Mouse (Mus musculus) brain, embryonic 14.5 days (tissue): ENCODE results near the gene Zfp507.

Source experiments
- CTCF ChIP-seq: fragments of 200-500 bp; IDR thresholded peaks from 2 replicates; pipeline ENCODE4 v1.5.1; 2012; ENCODE audit warnings: inconsistent platforms, mild to moderate bottlenecking, moderate library complexity, borderline replicate concordance; ENCODE audit not compliant: insufficient read depth, insufficient read length; ENCODE audit errors: extremely low read depth
- POLR2A ChIP-seq: fragments of 200-500 bp; IDR thresholded peaks from 2 replicates; pipeline ENCODE4 v1.6.1; 2012; ENCODE audit warnings: mild to moderate bottlenecking, inconsistent platforms, borderline replicate concordance; ENCODE audit not compliant: poor library complexity, insufficient read depth, insufficient read length, severe bottlenecking; ENCODE audit errors: extremely low read depth

DNA sequence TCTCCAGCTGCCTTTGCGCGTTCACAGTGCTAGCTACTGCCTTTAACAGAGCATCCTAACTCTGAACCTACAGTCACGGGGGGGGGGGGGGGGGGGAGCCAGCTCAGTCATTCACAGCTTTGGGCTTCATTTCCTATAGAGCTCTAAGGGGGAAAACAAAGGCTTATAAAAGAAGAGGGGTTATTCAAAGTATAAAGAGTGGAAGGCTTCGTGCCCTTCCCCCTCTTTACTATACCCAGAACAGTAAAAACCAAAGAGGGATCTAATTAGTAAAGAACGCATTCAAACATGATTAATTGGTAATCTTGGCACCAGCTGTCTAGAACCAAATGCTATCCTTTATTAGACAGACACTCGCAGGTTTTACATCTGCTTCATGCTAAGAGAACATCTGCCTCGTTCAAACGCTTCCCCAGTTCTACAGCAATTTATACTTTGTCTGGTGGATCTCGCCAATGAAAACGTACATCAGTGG, 70.2 kb downstream of the Zfp507 start:
- TF ChIP-seq POLR2A (no peak), CTCF (no peak)
